Mouse (Mus musculus): ENCODE results near the gene Akr1d1.

The Akr1d1 gene

DNA sequence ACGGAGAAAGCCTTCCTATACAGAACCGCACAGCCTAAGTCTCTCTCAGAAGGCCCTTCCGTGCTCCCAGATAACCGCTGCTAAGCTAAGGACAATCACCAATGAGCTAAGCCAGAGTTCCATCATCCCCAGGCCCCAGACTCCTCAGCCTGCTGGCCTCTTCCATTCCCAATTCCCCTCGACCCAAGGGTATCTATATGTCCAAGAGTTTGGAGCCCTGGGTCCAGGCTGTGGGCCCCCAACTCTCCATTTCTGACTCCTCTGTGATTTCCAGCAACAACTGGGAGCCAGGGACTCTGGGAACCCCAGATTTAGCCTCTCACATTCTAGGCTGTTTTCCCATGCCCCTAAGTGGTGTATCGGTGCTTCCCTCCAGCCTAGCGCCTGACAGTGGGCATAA is 86.2 kb downstream of the Akr1d1 start:
- DNase-seq (ENCODE audit: low spot score in 2 of 2), result no peak

- no peak for DNase-seq (ENCODE audit: low spot score in 2 of 2)
These were observed 87.5 kb downstream of the Akr1d1 start for GRCm38 (mm10) chr6:37617431-37618011.
